Mouse (Mus musculus): ENCODE measurements around the gene Tmem170. TPM values are rescaled to one million over a fixed set of nuclear protein-coding genes. Genes with fewer than 3 reads are reported as not detected.

Tmem170 gene
- polyA plus RNA-seq, 1 experiment from 2014 or later = 9.1 TPM

DNA sequence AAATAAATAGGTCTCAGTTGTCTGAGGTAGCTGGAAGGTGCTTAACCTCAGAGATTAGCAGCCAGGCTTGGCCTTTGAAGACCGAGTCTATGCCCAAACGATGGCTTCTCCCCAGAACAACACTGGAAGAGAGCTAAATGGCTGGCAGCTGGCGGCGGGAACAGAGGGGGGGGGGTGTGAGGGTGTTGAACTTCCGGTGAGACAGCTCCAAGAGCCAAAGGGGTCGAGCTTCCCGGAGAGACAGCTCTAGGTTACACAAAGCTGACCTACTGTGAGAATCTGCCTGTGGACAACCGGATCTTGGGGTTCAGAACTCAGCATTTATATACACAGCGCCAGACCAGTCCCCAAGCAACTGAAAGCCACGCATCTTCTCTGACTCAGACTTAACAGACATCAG, 22.0 kb upstream of the Tmem170 start:
- H3K36me3 ChIP-seq = no peaks in the 10 kb centered on the region
- H3K4me2 ChIP-seq = no peak overlapping the region
- H3K9me3 ChIP-seq = 0 out of 2 replicates have a peak, but pooled peaks cover 2% of the 10 kb centered on the region
- H3K4me3 ChIP-seq (replicated peaks) = no peak overlapping the region
- H3K27ac ChIP-seq = no peak overlapping the region
- 35% methylated on average over 10 of the region's 10 CpGs for WGBS
- ATAC-seq (ENCODE audit: insufficient number of reproducible peaks, insufficient read depth, low FRiP score, low TSS enrichment, low read depth) = no peak
- no peak overlapping the region for H3K9ac ChIP-seq (replicated peaks)
- H3K27me3 ChIP-seq = no peaks in the 10 kb centered on the region
- H3K4me1 ChIP-seq (replicated peaks) = no peaks in the 10 kb centered on the region; the same call in 1 of the 2 replicates

DNA sequence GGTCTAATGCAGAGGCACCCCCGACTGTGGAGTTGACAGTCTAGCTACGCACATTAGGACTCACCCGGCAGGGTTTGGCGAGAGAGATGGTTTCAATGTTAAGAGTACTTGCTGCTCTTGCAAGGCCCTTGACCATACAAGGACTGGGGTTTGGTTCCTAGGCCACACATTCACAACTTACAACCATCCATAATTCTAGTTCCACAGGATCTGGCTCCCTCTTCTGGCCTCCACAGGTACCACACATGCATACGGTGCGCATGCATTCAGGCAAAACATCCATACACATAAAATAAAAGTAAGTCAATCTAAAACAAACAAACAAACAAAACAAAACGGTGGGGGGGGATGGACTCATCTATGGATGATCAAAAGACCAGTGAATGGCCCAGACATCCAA, 18.4 kb upstream of the Tmem170 start:
- 89% methylated on average over 7 of the region's 7 CpGs for WGBS
- H3K9me3 ChIP-seq = 0 out of 2 replicates have a peak, but pooled peaks cover 2% of the 10 kb centered on the region

DNA sequence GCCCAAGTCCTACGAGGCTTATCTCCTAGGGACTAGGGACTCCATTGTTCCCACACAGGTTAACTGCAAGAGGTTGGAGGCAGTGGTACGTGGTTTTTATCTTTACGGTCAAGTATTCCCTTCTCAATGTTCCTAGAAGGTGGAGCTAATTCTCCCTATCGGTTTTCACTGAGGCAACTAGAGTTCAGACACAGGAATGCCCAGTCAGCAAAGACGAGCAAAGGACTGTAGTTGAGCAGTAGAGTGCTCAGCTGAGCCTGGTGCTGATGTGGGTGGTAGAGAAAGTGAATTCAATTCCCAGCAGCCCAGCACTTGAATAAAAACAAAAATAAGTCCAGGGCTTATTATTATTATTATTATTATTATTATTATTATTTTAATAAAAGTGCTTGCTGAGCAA, 16.1 kb upstream of the Tmem170 start:
- Histone ChIP-seq H3K36me3 (no peaks in the 10 kb centered on the region), H3K27ac (no peak overlapping the region), H3K27me3 (peaks cover 51% of the 10 kb centered on the region), H3K4me1 (replicated peaks) (peaks cover 19% of the 10 kb centered on the region), H3K9me3 (0 out of 2 replicates have a peak, but pooled peaks cover 2% of the 10 kb centered on the region), H3K4me2 (no peak overlapping the region), H3K4me3 (replicated peaks) (no peak overlapping the region), H3K9ac (replicated peaks) (no peak overlapping the region)
- ATAC-seq (ENCODE audit: insufficient number of reproducible peaks, insufficient read depth, low FRiP score, low TSS enrichment, low read depth) = no peak
- 67% methylated on average over 5 of the region's 5 CpGs for WGBS

More for the DNA sequence above, 18.4 kb upstream of the Tmem170 start:
- H3K36me3 ChIP-seq = no peaks in the 10 kb centered on the region
- H3K27me3 ChIP-seq = peaks cover 27% of the 10 kb centered on the region
- no peak overlapping the region for H3K4me3 ChIP-seq (replicated peaks)
- no peak for ATAC-seq (ENCODE audit: insufficient number of reproducible peaks, insufficient read depth, low FRiP score, low TSS enrichment, low read depth)
- no peak overlapping the region for H3K9ac ChIP-seq (replicated peaks)
- peaks cover 9% of the 10 kb centered on the region for H3K4me1 ChIP-seq (replicated peaks)
- H3K4me2 ChIP-seq = no peak overlapping the region
- H3K27ac ChIP-seq = no peak overlapping the region

DNA sequence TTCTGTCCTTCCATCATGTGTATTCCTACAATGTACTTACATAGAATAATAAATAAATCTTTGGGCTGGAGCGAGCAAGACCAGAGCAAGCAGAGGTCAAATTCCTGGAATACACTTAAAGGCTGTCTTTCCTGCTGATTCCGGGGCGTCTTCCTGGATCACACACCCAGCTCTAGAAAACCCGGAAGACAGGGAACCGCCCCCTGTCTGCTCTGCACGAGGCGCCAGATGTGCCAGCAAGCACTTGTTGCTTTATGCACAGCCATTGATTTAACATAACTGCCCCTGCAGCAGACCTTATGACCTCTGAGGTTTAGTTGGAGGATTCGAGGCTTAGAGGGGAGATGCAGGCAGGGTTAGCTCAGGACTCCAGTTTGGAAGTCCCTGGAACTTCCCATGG, 15.4 kb upstream of the Tmem170 start:
- Histone ChIP-seq H3K9ac (replicated peaks) (no peak overlapping the region), H3K9me3 (0 out of 2 replicates have a peak, but pooled peaks cover 2% of the 10 kb centered on the region), H3K4me1 (replicated peaks) (peaks cover 19% of the 10 kb centered on the region), H3K36me3 (no peaks in the 10 kb centered on the region), H3K27ac (no peak overlapping the region), H3K27me3 (peaks cover 55% of the 10 kb centered on the region), H3K4me3 (replicated peaks) (no peak overlapping the region), H3K4me2 (no peak overlapping the region)
- ATAC-seq (ENCODE audit: insufficient number of reproducible peaks, insufficient read depth, low FRiP score, low TSS enrichment, low read depth) = no peak
- WGBS = 27% methylated on average over 8 of the region's 8 CpGs

DNA sequence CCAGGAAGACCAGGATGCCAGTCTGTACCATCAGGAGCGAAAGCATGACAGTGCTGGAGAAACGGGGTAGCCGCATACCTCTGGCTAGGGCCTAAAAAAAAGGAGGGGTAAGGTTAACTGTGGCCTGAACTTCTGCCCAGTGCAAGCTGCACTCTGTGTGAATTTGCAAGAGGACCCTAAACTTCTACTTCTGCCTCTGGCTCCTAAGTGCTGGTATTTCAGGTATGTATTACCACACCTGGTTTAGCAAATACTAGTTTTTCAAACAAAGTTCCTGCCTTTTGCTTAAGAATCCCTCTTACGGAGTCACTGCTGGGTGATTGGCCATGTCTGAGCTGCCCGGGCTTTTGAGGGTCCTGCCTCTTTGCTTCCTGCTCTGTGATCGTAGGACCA, 14.4 kb upstream of the Tmem170 start:
- no peaks in the 10 kb centered on the region for H3K36me3 ChIP-seq
- no peak overlapping the region for H3K4me2 ChIP-seq
- 56% methylated on average over 6 of the region's 6 CpGs for WGBS
- H3K9ac ChIP-seq (replicated peaks) = no peak overlapping the region
- H3K4me1 ChIP-seq (replicated peaks) = peaks cover 19% of the 10 kb centered on the region
- ATAC-seq (ENCODE audit: insufficient number of reproducible peaks, insufficient read depth, low FRiP score, low TSS enrichment, low read depth) = no peak
- 0 out of 2 replicates have a peak overlapping the region, but pooled peaks have one; percentile 35 for H3K4me3 ChIP-seq (replicated peaks)
- peaks cover 62% of the 10 kb centered on the region for H3K27me3 ChIP-seq
- no peak overlapping the region for H3K27ac ChIP-seq
- 0 out of 2 replicates have a peak, but pooled peaks cover 2% of the 10 kb centered on the region for H3K9me3 ChIP-seq

DNA sequence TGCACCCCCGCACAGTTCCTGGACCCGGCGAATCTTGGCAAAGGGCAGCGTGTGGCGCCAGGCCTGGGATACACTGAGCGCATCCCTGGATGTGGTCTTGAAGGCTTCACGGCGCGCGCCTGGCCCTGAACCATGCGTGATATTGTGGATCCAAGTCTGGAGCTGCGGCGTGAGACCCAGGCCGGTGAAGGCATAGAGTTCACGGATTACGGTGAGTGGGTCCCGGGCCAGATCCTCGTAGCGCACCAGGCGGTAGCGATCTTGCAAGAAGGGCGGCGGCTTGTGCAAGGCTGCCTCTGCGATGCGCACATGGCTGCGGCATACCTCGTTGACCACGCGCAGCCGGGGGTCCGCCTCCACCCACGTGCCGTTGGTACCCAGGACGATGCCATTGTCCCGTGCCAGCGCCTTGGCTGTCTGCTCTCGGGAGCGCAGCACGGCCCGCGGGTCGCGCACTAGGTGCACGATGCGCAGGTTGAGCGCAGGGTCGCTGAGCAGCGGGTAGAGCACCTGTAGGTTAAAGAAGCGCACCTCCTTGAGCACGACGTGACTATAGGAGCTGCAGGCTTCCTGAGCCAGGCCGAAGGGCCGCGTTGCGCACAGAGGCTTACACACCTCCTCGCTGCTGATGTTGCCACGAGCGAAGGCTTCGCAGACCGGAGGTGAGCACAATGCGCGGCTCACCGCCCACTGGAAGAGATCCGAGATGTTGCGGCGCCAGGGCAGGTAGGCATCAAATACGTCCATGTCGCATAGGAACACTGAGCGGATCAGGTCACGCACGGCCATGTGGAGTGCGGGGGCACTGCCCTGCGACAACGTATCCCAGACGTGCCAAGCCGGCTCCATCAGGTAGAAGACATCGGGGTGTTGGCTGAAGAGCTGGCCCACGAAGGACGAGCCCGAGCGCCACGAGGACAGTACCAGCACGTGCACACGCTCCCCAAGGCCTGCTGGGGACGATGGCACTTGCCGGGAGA, 13.7 kb upstream of the Tmem170 start:
- peak overlapping the region; percentile 35 for H3K4me3 ChIP-seq (replicated peaks)
- H3K4me1 ChIP-seq (replicated peaks) = peaks cover 19% of the 10 kb centered on the region
- H3K4me2 ChIP-seq = peak overlapping the region; percentile 55
- 14% methylated on average over 86 of the region's 86 CpGs for WGBS
- ATAC-seq (ENCODE audit: insufficient number of reproducible peaks, insufficient read depth, low FRiP score, low TSS enrichment, low read depth) = peak; percentile 48; the same call in 1 of the 2 replicates
- no peaks in the 10 kb centered on the region for H3K36me3 ChIP-seq
- H3K9ac ChIP-seq (replicated peaks) = 0 out of 2 replicates have a peak overlapping the region, but pooled peaks have one; percentile 2
- 0 out of 2 replicates have a peak, but pooled peaks cover 2% of the 10 kb centered on the region for H3K9me3 ChIP-seq
- peaks cover 62% of the 10 kb centered on the region for H3K27me3 ChIP-seq
- H3K27ac ChIP-seq = no peak overlapping the region

DNA sequence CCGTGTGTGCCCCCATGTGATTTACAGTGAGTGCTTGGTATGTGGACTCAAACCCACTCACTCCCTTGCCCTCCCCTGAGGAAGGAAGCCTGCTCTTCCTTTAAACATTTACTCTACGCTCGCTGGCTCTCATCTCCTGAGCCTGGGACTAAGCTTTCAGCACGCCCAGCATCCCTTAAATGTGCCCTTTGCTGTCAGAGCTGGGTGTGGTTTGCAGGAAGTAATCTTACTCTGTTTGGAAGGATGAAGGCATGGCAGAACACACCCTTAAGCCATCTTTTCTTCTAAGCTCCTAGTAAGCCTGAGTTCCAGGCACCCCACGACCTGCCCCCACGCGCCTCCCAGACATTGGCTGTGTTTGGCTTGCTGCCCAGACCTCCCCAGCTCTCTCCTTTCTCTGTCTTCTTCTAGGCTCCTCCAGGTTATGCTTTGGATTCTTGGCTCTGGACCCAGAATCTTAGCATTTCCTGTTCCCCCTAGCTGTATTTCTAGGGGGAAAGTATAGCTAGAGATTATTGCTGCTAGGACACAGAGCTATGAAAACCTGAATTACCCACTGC, 11.6 kb upstream of the Tmem170 start:
- Histone ChIP-seq H3K27ac (no peak overlapping the region), H3K4me2 (no peak overlapping the region), H3K9me3 (no peaks in the 10 kb centered on the region), H3K4me3 (replicated peaks) (no peak overlapping the region), H3K36me3 (no peaks in the 10 kb centered on the region), H3K9ac (replicated peaks) (no peak overlapping the region), H3K27me3 (peaks cover 62% of the 10 kb centered on the region), H3K4me1 (replicated peaks) (peaks cover 19% of the 10 kb centered on the region)
- 54% methylated on average over 7 of the region's 7 CpGs for WGBS
- ATAC-seq (ENCODE audit: insufficient number of reproducible peaks, insufficient read depth, low FRiP score, low TSS enrichment, low read depth) = no peak

DNA sequence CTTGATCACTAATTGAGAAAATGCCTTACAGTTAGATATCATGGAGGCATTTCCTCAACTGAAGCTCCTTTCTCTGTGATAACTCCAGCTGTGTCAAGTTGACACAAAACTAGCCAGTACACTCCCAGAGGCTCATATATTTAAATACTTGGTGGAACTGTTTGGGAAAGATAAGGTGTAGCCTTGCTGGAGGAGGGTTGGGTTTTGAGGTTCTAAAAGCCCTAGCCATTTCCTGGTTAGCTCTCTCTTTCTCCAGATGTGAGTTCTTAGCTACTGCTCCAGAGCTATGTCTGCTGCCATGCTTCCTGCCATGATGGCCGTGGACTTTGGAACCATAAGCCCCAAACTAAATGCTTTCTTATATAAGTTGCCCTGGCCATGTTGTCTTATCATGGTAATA, 10.9 kb upstream of the Tmem170 start:
- 81% methylated on average over 1 of the region's 1 CpGs for WGBS
- no peak overlapping the region for H3K27ac ChIP-seq
- H3K27me3 ChIP-seq = peaks cover 60% of the 10 kb centered on the region
- no peak overlapping the region for H3K4me2 ChIP-seq
- H3K36me3 ChIP-seq = no peaks in the 10 kb centered on the region
- H3K4me1 ChIP-seq (replicated peaks) = peaks cover 19% of the 10 kb centered on the region
- H3K9me3 ChIP-seq = no peaks in the 10 kb centered on the region
- H3K4me3 ChIP-seq (replicated peaks) = no peak overlapping the region
- ATAC-seq (ENCODE audit: insufficient number of reproducible peaks, insufficient read depth, low FRiP score, low TSS enrichment, low read depth) = no peak
- no peak overlapping the region for H3K9ac ChIP-seq (replicated peaks)

DNA sequence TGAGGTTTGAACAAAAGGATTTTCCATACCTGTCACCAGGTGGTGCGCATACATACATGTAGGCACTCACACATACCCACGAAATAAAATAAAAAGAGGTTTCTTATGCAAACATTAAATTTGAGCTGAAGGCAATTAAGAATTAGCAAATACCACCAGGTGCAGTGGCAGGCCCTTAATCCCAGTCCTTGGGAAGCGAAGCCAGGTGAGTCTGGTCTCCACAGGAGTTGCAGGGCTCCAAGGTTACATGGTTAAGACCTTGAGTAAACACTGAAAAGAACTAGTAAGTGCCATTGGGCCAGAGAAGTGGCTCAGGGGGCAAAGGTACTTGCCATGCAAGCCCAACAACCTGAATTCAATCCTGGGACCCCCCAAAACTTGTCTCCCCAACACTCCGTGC, 7.1 kb upstream of the Tmem170 start:
- Histone ChIP-seq H3K4me2 (no peak overlapping the region), H3K4me3 (replicated peaks) (no peak overlapping the region), H3K4me1 (replicated peaks) (peaks cover 7% of the 10 kb centered on the region), H3K27me3 (peaks cover 21% of the 10 kb centered on the region), H3K9ac (replicated peaks) (no peak overlapping the region), H3K9me3 (no peaks in the 10 kb centered on the region), H3K36me3 (no peaks in the 10 kb centered on the region), H3K27ac (no peak overlapping the region)
- no peak for ATAC-seq (ENCODE audit: insufficient number of reproducible peaks, insufficient read depth, low FRiP score, low TSS enrichment, low read depth)
- WGBS = 83% methylated on average over 4 of the region's 4 CpGs

DNA sequence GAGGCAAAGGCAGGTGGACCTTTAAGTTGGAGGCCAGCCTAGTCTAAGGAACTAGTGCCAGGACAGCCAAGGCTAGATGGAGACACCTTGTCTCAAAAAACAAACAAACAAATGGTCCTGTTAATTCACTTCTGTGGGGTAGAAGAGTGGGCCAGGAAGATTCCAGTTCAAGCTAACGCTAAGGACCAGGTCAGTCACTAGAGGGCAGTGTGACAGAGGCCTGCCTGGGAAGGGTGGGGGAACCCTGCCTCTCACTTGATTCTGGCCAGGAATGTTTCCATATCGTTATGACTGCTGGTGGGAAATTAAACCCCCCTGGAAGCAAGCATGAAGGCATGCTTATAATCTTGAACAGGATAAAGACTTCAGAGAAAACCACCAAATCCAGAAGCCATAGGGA, 5.0 kb upstream of the Tmem170 start:
- peaks cover 3% of the 10 kb centered on the region; the same call in 1 of the 2 replicates for H3K27me3 ChIP-seq
- 1% methylated on average over 2 of the region's 2 CpGs for WGBS
- no peak overlapping the region for H3K9ac ChIP-seq (replicated peaks)
- H3K27ac ChIP-seq = no peak overlapping the region
- H3K36me3 ChIP-seq = no peaks in the 10 kb centered on the region
- H3K9me3 ChIP-seq = no peaks in the 10 kb centered on the region
- no peak overlapping the region for H3K4me3 ChIP-seq (replicated peaks)
- H3K4me2 ChIP-seq = no peak overlapping the region
- ATAC-seq (ENCODE audit: insufficient number of reproducible peaks, insufficient read depth, low FRiP score, low TSS enrichment, low read depth) = no peak
- H3K4me1 ChIP-seq (replicated peaks) = no peaks in the 10 kb centered on the region

DNA sequence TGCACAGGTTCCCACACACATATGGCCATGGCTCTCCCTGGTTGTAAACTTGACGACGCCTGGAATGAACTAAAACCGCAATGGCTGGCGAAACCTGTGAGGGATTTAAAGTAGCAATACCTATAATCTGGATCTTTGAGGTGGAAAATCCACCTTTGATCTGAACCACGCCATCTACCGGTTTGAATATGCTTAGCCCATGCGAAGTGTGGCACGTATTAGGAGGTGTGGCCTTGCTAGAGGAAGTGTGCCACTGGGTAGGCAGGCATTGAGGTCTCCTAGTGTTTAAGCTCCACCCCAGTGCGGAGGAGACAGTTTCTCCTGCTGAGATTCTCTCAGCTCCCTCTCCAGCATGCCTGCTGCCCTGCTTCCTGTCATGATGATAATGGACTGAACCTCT, 1.2 kb upstream of the Tmem170 start:
- Histone ChIP-seq H3K9ac (replicated peaks) (no peak overlapping the region), H3K36me3 (no peaks in the 10 kb centered on the region; the same call in 1 of the 2 replicates), H3K4me2 (no peak overlapping the region), H3K4me1 (replicated peaks) (peaks cover 5% of the 10 kb centered on the region; the same call in 1 of the 2 replicates), H3K4me3 (replicated peaks) (no peak overlapping the region), H3K9me3 (no peaks in the 10 kb centered on the region), H3K27ac (no peak overlapping the region), H3K27me3 (no peaks in the 10 kb centered on the region)
- no peak for ATAC-seq (ENCODE audit: insufficient number of reproducible peaks, insufficient read depth, low FRiP score, low TSS enrichment, low read depth)
- 68% methylated on average over 9 of the region's 9 CpGs for WGBS
